Mouse (Mus musculus) left cerebral cortex, adult 8-10 months (tissue): Measurements from ENCODE around the gene Fam71d. TPM values are rescaled to one million over a fixed set of nuclear protein-coding genes. Genes with fewer than 3 reads are reported as not detected.
A peak's percentile ranks its signal among the peaks of the same experiment; 100 is the strongest.

Experiments used
- DNase-seq, 2 experiments: peaks; one replicate each; pipeline ENCODE4 v3.0.0; 2022; ENCODE audit warnings: low spot score in 2 of 2
- total RNA-seq, 4 experiments: library from RNA; stranded (reverse); gene quantifications; 2 replicates each; pipeline ENCODE4 v1.2.4; 2022

The Fam71d gene
- total RNA-seq = under 1 TPM; 0.74 to 0.94 (median 0.84) TPM

GRCm38 (mm10) chr12:78691325-78691724 is at the start of gene Fam71d:
TSS of gene Fam71d (plus strand) at chr12:78691535.
- no peak for DNase-seq

- no peak for DNase-seq
These were observed 47.6 kb upstream of the Fam71d start for GRCm38 (mm10) chr12:78643691-78644090.

GRCm38 (mm10) chr12:78645282-78645681 is 46.1 kb upstream of the Fam71d start:
- DNase-seq = no peak

- DNase-seq = no peak
These were observed 31.5 kb upstream of the Fam71d start for GRCm38 (mm10) chr12:78659718-78660304.

- DNase-seq = no peak
These were observed 13.1 kb upstream of the Fam71d start for GRCm38 (mm10) chr12:78678101-78678806.

- no peak for DNase-seq
These were observed 12.5 kb upstream of the Fam71d start for GRCm38 (mm10) chr12:78678807-78679189.

- DNase-seq = no peak
These were observed 10.3 kb upstream of the Fam71d start for GRCm38 (mm10) chr12:78681048-78681447.

GRCm38 (mm10) chr12:78682279-78682678 is 9.1 kb upstream of the Fam71d start:
- DNase-seq = no peak

GRCm38 (mm10) chr12:78685669-78686215 is 5.6 kb upstream of the Fam71d start:
- no peak for DNase-seq

GRCm38 (mm10) chr12:78688876-78689275 is 2.5 kb upstream of the Fam71d start:
- DNase-seq = peak in 1 of 2 experiments; percentile 25

- DNase-seq = no peak
These were observed 1.9 kb downstream of the Fam71d start for GRCm38 (mm10) chr12:78693281-78693680.

- DNase-seq = no peak
These were observed 26.4 kb downstream of the Fam71d start for GRCm38 (mm10) chr12:78717783-78718182.

GRCm38 (mm10) chr12:78727723-78728122 is 36.4 kb downstream of the Fam71d start:
- DNase-seq = no peak

GRCm38 (mm10) chr12:78739633-78740032 is 48.3 kb downstream of the Fam71d start:
- no peak for DNase-seq

- no peak for DNase-seq
These were observed 49.0 kb downstream of the Fam71d start for GRCm38 (mm10) chr12:78740289-78740688.

- no peak for DNase-seq
These were observed 54.9 kb downstream of the Fam71d start for GRCm38 (mm10) chr12:78746226-78746625.

- DNase-seq = no peak
These were observed 56.1 kb downstream of the Fam71d start for GRCm38 (mm10) chr12:78747406-78747805.

GRCm38 (mm10) chr12:78748113-78748512 is 56.8 kb downstream of the Fam71d start:
- peak in 1 of 2 experiments; percentile 7 for DNase-seq

- peak; percentile 83 to 97 for DNase-seq
These were observed 57.4 kb downstream of the Fam71d start, which contains the start of gene Mpp5 for GRCm38 (mm10) chr12:78748557-78749377. TSS of gene Mpp5 (plus strand) at chr12:78748907.

- DNase-seq = peak; percentile 22 to 54
These were observed 58.1 kb downstream of the Fam71d start for GRCm38 (mm10) chr12:78749378-78749801.

- DNase-seq = no peak
These were observed 70.6 kb downstream of the Fam71d start for GRCm38 (mm10) chr12:78761979-78762378.
